Mouse (Mus musculus): ENCODE data around the gene Mkln1. TPM values are rescaled to one million over a fixed set of nuclear protein-coding genes. Genes with fewer than 3 reads are reported as not detected.

The Mkln1 gene
- polyA plus RNA-seq, 1 experiment from 2014 or later, result 152 TPM

DNA sequence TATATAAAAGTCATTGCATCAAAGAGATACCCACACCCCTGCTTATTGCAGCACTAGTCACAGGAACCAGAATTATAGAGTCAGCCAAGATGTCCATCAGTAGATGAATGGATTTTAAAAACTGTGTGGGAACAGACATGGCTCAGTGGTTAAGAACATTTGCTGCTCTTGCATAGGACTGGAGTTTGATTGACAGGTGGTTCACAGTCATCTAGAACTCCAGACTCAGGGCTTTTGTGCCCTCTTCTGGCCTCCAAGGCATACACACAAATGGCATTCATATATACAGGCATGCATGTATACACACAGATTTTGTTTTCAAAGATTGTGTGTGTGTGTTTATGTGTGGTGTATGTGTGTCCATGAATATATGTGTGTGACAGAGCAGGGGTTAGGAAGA is 14.0 kb downstream of the Mkln1 start:
- ATAC-seq (replicated peaks), result peak; percentile 53
- Histone ChIP-seq H3K4me2 (replicated peaks) (no peak overlapping the region), H3K9ac (replicated peaks) (no peak overlapping the region), H3K27me3 (no peaks in the 10 kb centered on the region), H3K36me3 (no peaks in the 10 kb centered on the region), H3K4me3 (no peak overlapping the region), H3K9me3 (no peaks in the 10 kb centered on the region), H3K4me1 (peaks cover 38% of the 10 kb centered on the region), H3K27ac (replicated peaks) (no peak overlapping the region)

DNA sequence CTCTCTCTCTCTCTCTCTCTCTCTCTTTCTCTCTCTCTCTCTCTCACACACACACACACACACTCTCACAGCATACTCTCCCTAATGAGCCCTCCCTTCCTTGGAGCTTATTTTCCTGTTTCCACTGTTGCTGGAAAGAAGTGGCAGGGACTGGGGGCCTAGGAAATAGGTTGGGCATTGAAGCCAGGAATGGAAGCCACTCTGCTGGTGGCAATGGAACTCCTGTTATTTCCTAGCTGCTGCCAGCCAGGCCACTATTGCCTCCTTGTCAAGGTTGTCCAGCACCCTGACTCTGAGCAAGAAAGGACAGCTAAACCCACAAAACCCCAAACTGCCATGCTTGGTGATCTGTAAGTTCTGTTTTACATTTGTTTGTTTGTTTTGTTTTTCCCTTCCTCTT is 15.0 kb downstream of the Mkln1 start:
- ATAC-seq (replicated peaks), result no peak
- no peak overlapping the region for H3K27ac ChIP-seq (replicated peaks)
- H3K27me3 ChIP-seq, result no peaks in the 10 kb centered on the region

DNA sequence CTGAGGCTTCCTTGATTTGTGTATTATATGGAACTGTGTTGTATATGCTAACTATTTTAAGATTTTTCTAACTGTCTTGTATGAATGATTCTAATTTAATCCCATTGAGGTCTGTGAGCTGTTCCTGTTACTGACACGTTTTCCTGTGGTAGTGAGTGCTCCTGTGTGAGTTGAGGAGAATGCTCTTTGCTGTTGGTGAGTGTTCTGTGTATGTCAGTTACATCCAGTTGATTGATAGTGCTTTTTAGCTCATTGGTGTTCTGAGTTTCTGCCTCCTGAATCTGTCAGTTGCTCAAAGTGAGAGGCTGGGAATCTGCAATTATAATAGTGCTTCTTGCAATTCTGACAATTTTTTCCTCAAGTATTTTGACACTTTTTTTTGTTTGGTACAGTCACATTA is 15.8 kb downstream of the Mkln1 start:
- Histone ChIP-seq H3K9me3 (no peaks in the 10 kb centered on the region), H3K27ac (replicated peaks) (no peak overlapping the region), H3K27me3 (no peaks in the 10 kb centered on the region), H3K4me2 (replicated peaks) (no peak overlapping the region), H3K4me1 (peaks cover 35% of the 10 kb centered on the region), H3K36me3 (no peaks in the 10 kb centered on the region), H3K9ac (replicated peaks) (no peak overlapping the region), H3K4me3 (no peak overlapping the region)
- ATAC-seq (replicated peaks), result 0 out of 2 replicates have a peak, but pooled peaks have one; percentile 23
- 34% methylated on average over 1 of the region's 1 CpGs for WGBS

More for the DNA sequence above, 15.0 kb downstream of the Mkln1 start:
- Histone ChIP-seq H3K4me3 (no peak overlapping the region), H3K4me2 (replicated peaks) (no peak overlapping the region), H3K4me1 (peaks cover 35% of the 10 kb centered on the region), H3K9ac (replicated peaks) (no peak overlapping the region), H3K36me3 (no peaks in the 10 kb centered on the region), H3K9me3 (no peaks in the 10 kb centered on the region)

DNA sequence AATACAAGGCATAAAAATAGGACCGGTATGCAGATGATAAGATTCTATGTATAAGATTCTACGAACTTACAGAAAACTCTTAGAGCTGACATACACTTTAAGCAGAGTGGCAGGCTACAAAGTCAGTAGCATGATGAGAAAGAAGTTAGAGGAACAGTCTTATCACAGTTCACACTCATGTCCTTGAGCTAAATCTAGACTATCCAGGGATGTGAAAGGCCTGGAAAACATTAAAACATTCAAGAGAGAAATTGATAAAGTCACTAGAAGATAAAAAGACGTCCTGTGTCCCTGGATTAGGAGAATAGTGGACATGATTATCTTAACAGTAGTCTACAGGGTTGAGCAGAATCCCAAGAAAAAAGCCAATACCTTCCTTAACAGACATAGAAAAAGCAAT is 26.9 kb downstream of the Mkln1 start:
- Histone ChIP-seq H3K4me2 (replicated peaks) (no peak overlapping the region), H3K27ac (replicated peaks) (no peak overlapping the region), H3K9me3 (no peaks in the 10 kb centered on the region), H3K9ac (replicated peaks) (no peak overlapping the region), H3K36me3 (peaks cover 8% of the 10 kb centered on the region), H3K27me3 (no peaks in the 10 kb centered on the region), H3K4me1 (no peaks in the 10 kb centered on the region), H3K4me3 (no peak overlapping the region)
- 92% methylated on average over 3 of the region's 3 CpGs for WGBS
- ATAC-seq (replicated peaks), result no peak

DNA sequence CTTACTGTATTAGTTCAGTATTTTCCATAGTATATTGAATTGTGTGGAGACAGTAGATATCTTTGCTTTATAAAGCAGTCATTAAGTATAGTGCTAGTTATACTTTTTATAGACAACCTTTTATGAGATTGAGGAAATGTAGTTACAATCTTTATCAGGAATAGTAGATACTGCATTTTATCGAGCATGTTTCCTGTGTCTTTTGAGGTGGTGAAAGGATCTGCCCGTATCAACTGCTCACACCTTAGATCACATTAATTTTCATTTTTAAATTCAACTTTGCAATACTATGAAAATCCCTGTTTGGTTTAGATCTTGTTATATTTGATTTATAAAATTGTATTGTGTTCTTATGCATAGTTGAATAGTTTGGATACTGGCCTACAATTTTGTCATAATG is 38.7 kb downstream of the Mkln1 start:
- no peak overlapping the region for H3K4me2 ChIP-seq (replicated peaks)
- peaks cover 15% of the 10 kb centered on the region for H3K36me3 ChIP-seq
- no peaks in the 10 kb centered on the region for H3K4me1 ChIP-seq
- 97% methylated on average over 2 of the region's 2 CpGs for WGBS
- H3K27ac ChIP-seq (replicated peaks), result no peak overlapping the region
- no peak overlapping the region for H3K4me3 ChIP-seq
- H3K27me3 ChIP-seq, result no peaks in the 10 kb centered on the region
- H3K9me3 ChIP-seq, result no peaks in the 10 kb centered on the region
- no peak for ATAC-seq (replicated peaks)
- H3K9ac ChIP-seq (replicated peaks), result no peak overlapping the region

DNA sequence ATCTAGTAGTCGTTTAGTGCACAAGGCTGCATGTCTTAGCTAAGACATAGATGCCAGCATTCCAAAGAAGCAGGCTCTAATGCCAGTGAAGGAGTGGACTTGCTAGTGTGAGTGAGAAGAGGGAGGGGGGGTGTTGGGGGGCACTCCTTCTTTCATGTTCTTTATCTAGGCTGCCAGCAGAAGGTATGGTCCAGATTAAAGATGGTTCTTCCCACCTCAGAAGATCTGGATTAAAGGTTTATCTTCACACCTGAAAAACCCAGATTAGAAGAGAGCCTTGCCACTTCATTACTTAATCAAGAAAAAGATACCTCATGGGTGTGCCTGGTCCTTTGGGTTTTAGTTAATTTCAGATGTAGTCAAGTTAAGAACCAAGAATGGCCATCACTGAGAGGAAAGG is 46.7 kb downstream of the Mkln1 start:
- no peaks in the 10 kb centered on the region for H3K9me3 ChIP-seq
- no peak overlapping the region for H3K4me3 ChIP-seq
- no peaks in the 10 kb centered on the region for H3K4me1 ChIP-seq
- no peaks in the 10 kb centered on the region for H3K27me3 ChIP-seq
- H3K9ac ChIP-seq (replicated peaks), result no peak overlapping the region
- no peak for ATAC-seq (replicated peaks)
- no peak overlapping the region for H3K4me2 ChIP-seq (replicated peaks)
- WGBS, result 84% methylated on average over 1 of the region's 1 CpGs
- H3K27ac ChIP-seq (replicated peaks), result no peak overlapping the region
- H3K36me3 ChIP-seq, result no peaks in the 10 kb centered on the region

DNA sequence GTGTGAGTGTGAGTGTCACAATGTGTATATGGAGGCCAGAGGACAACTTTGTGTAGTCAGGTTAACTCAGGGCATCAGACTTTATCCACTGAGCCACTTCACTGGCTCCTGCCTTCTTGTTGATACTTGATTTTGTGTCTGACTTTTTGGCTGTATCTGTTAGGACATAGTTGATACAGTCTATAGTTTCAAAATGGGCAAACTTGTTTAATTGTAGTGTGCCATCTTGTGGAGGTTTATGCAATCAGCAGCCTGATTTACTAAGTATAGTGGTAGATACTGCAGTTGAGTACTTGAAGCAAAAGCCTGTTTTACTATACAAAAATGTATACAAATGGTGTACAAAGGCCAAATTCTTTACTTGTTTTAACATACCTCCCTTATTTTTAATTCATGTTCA is 55.2 kb downstream of the Mkln1 start:
- H3K4me2 ChIP-seq (replicated peaks), result no peak overlapping the region
- H3K9ac ChIP-seq (replicated peaks), result no peak overlapping the region
- no peak for ATAC-seq (replicated peaks)
- H3K4me3 ChIP-seq, result no peak overlapping the region
- H3K36me3 ChIP-seq, result peaks cover 7% of the 10 kb centered on the region; the same call in 1 of the 2 replicates
- H3K4me1 ChIP-seq, result no peaks in the 10 kb centered on the region
- no peaks in the 10 kb centered on the region for H3K9me3 ChIP-seq
- H3K27me3 ChIP-seq, result no peaks in the 10 kb centered on the region
- no peak overlapping the region for H3K27ac ChIP-seq (replicated peaks)

DNA sequence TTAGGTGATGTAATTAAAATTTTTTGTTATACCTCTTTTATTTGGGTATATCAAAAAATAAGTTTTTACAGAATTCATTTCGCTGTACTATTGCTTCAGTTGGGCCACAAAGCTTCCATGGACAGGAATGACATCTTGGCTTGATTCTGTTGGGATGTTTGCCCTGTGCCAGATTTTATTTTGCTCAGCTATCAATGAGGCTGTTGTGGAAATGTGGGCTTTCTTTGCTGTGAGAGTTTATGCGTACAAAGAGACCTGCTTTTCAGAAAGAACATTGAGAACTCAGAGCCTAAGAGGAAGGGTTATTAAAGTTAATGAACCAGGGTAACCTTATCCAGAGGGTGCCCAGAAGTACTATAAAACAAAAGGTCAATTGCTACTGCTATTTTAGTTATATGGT is 56.8 kb downstream of the Mkln1 start:
- no peaks in the 10 kb centered on the region for H3K9me3 ChIP-seq
- no peak overlapping the region for H3K27ac ChIP-seq (replicated peaks)
- H3K4me3 ChIP-seq, result no peak overlapping the region
- no peak overlapping the region for H3K9ac ChIP-seq (replicated peaks)
- ATAC-seq (replicated peaks), result no peak
- 56% methylated on average over 2 of the region's 2 CpGs for WGBS
- H3K36me3 ChIP-seq, result peaks cover 13% of the 10 kb centered on the region; the same call in 1 of the 2 replicates
- no peaks in the 10 kb centered on the region for H3K27me3 ChIP-seq
- no peak overlapping the region for H3K4me2 ChIP-seq (replicated peaks)
- no peaks in the 10 kb centered on the region for H3K4me1 ChIP-seq

DNA sequence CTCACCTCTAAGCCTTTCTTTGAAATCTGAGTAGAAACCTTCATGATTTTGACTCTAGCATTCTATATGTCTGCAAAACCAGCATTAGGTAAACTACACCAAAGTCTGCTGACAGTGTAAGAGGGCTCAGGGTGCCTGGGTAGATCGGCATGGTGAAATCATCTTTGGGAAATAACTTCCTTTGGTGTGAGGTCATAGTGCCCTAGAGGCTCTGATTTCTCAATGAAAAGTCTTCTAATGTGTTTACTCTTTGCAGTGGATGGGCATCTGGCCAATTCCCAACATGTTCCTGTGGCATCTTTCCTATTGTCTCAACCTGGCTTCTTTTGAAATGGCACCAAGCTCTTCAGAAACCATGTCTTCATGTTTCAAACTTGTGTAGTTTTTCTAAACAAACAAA is 58.5 kb downstream of the Mkln1 start:
- 69% methylated on average over 1 of the region's 1 CpGs for WGBS

DNA sequence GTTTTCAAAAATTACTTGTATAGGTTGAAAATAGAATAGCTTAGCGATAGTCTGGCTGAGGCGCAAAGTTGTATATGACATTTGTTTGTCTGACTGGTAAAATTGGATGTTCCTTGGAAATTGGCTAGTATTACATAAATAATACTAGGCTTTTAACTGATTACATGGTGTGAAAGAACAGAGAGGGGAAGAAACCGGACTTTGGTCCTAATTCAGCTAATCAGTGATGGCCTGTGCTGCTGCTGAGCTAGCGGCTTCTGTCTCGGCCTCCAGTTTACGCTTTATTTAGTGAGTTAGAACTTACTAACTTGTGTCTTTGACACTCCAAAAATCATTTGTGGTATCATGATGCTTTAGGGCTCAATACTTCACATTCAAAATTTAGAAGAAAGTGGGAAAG is 70.9 kb downstream of the Mkln1 start:
- no peaks in the 10 kb centered on the region for H3K4me1 ChIP-seq
- no peaks in the 10 kb centered on the region for H3K27me3 ChIP-seq
- no peak overlapping the region for H3K4me2 ChIP-seq (replicated peaks)
- H3K36me3 ChIP-seq, result peaks cover 12% of the 10 kb centered on the region
- H3K27ac ChIP-seq (replicated peaks), result no peak overlapping the region
- ATAC-seq (replicated peaks), result no peak
- H3K9me3 ChIP-seq, result no peaks in the 10 kb centered on the region
- no peak overlapping the region for H3K4me3 ChIP-seq
- 91% methylated on average over 6 of the region's 6 CpGs for WGBS
- H3K9ac ChIP-seq (replicated peaks), result no peak overlapping the region

More for the DNA sequence above, 58.5 kb downstream of the Mkln1 start:
- Histone ChIP-seq H3K9ac (replicated peaks) (no peak overlapping the region), H3K36me3 (peaks cover 10% of the 10 kb centered on the region; the same call in 1 of the 2 replicates), H3K4me1 (no peaks in the 10 kb centered on the region), H3K27me3 (no peaks in the 10 kb centered on the region), H3K27ac (replicated peaks) (no peak overlapping the region), H3K9me3 (no peaks in the 10 kb centered on the region), H3K4me2 (replicated peaks) (no peak overlapping the region), H3K4me3 (no peak overlapping the region)
- ATAC-seq (replicated peaks), result no peak

DNA sequence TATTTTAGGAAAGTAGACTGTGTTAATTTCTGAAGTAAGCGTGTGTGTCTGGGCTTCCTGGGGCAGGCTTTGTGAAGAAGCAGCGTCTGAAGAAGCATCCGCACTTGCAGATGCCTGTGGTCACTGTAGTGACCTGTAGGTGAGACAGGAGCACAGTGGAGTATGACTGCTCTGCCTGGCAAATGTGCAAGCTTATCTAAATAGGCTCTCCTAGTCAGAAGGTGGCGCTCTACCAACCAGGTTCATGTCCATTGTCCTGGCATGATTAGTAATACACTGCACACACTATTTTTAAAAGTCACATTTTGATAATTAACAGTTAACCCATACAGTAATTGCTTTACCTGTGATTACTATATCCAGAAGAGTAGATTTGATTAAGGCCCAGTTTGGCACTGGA is 79.7 kb downstream of the Mkln1 start:
- no peaks in the 10 kb centered on the region for H3K9me3 ChIP-seq
- no peak overlapping the region for H3K4me2 ChIP-seq (replicated peaks)
- ATAC-seq (replicated peaks), result no peak
- no peak overlapping the region for H3K4me3 ChIP-seq
- H3K4me1 ChIP-seq, result no peaks in the 10 kb centered on the region
- H3K9ac ChIP-seq (replicated peaks), result no peak overlapping the region
- peaks cover 11% of the 10 kb centered on the region; the same call in 1 of the 2 replicates for H3K36me3 ChIP-seq
- H3K27ac ChIP-seq (replicated peaks), result no peak overlapping the region
- 78% methylated on average over 4 of the region's 4 CpGs for WGBS
- no peaks in the 10 kb centered on the region for H3K27me3 ChIP-seq

DNA sequence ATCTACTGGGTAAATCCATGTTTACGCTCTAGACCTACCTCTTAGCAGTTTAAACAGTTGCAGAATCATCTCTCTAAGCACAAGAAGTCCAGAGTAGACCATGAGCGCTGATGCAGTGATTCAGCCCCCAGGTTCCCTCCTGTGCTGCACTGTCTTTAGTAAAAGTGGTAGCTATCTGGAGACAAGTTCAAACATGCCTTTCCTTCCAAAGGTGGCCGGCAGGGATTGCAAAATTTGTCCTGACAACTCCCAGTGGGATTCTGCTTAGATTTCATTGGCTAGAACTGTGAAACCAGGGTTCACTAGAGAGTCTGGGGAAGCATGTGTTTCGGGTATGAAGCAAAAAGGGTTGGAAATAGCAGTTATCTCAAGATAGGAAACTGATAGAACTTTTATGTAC is 81.5 kb downstream of the Mkln1 start:
- ATAC-seq (replicated peaks), result no peak
- 91% methylated on average over 4 of the region's 4 CpGs for WGBS
- H3K4me1 ChIP-seq, result no peaks in the 10 kb centered on the region
- no peak overlapping the region for H3K9ac ChIP-seq (replicated peaks)
- H3K36me3 ChIP-seq, result peaks cover 6% of the 10 kb centered on the region; the same call in 1 of the 2 replicates
- H3K4me2 ChIP-seq (replicated peaks), result no peak overlapping the region
- H3K27ac ChIP-seq (replicated peaks), result no peak overlapping the region
- H3K9me3 ChIP-seq, result no peaks in the 10 kb centered on the region
- H3K4me3 ChIP-seq, result no peak overlapping the region
- no peaks in the 10 kb centered on the region for H3K27me3 ChIP-seq

DNA sequence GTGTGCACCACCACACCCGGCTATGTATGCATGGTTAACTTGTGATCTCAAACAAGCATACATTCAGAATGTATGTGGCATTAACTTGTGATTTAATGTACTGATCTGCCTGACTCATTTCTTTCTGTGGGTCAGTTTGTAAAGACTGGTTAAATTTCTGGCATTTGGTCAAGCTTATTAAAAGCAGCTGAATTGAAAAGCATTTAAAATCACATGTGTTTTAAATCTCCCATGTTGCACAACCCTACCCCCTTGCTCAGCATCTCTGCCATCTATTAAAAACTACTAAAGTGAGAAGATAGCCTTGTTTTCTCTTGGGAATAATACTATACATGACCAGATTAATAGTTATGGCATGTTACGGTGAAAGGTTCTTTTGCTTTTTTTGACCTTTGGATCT is 88.1 kb downstream of the Mkln1 start:
- Histone ChIP-seq H3K4me2 (replicated peaks) (no peak overlapping the region), H3K9ac (replicated peaks) (no peak overlapping the region), H3K4me1 (no peaks in the 10 kb centered on the region), H3K27me3 (no peaks in the 10 kb centered on the region), H3K9me3 (no peaks in the 10 kb centered on the region), H3K36me3 (peaks cover 19% of the 10 kb centered on the region), H3K4me3 (no peak overlapping the region), H3K27ac (replicated peaks) (no peak overlapping the region)
- ATAC-seq (replicated peaks), result no peak
- 91% methylated on average over 2 of the region's 2 CpGs for WGBS
